Mouse (Mus musculus) neural tube, embryonic 11.5 days (tissue): ENCODE results near the gene Gpr65. TPM values are rescaled to one million over a fixed set of nuclear protein-coding genes. Genes with fewer than 3 reads are reported as not detected.
"Not testable (repeated sequence)": the region's sequence is repeated elsewhere in the genome, so short reads cannot be mapped to it uniquely, and the experiment has no call there.

ENCODE experiments used
- ATAC-seq: fragments of 200-750 bp; cut with Nextera tagmentation; 2 replicates; pipeline ENCODE4 v1.8.0; 2017; ENCODE audit warnings: moderate number of reproducible peaks, mild to moderate bottlenecking, moderate TSS enrichment, moderate library complexity; ENCODE audit not compliant: insufficient read depth, low FRiP score, low TSS enrichment
- DNase-seq: peaks from one replicate; pipeline ENCODE4 v3.0.0-alpha.2; 2015; ENCODE audit warnings: low spot score
- H3K27ac ChIP-seq: fragments of 300-500 bp; sonication (generic); 2 replicates; pipeline ENCODE4 v1.5.1; 2014; ENCODE audit warnings: low read depth, mild to moderate bottlenecking, low read length
- H3K27me3 ChIP-seq: fragments of 300-500 bp; sonication (generic); 2 replicates; pipeline ENCODE4 v1.6.1; 2014; ENCODE audit warnings: mild to moderate bottlenecking, low read length, mixed read lengths; ENCODE audit not compliant: control insufficient read depth, insufficient read depth
- H3K36me3 ChIP-seq: fragments of 300-500 bp; sonication (generic); 2 replicates; pipeline ENCODE4 v1.6.1; 2014; ENCODE audit warnings: mild to moderate bottlenecking, low read length, moderate library complexity, mixed read lengths; ENCODE audit not compliant: control insufficient read depth, insufficient read depth
- H3K4me1 ChIP-seq: fragments of 300-500 bp; sonication (generic); 2 replicates; pipeline ENCODE4 v1.6.1; 2014; ENCODE audit warnings: low read length, mixed read lengths; ENCODE audit not compliant: control insufficient read depth, insufficient read depth
- H3K4me2 ChIP-seq: fragments of 300-500 bp; sonication (generic); 2 replicates; pipeline ENCODE4 v1.6.1; 2014; ENCODE audit warnings: low read depth, mild to moderate bottlenecking, moderate library complexity
- H3K4me3 ChIP-seq: fragments of 300-500 bp; sonication (generic); 2 replicates; pipeline ENCODE4 v1.5.1; 2014; ENCODE audit warnings: low read depth, low read length
- H3K9ac ChIP-seq: fragments of 300-500 bp; sonication (generic); 2 replicates; pipeline ENCODE4 v1.6.1; 2014; ENCODE audit warnings: mild to moderate bottlenecking, low read length
- H3K9me3 ChIP-seq: fragments of 300-500 bp; sonication (generic); 2 replicates; pipeline ENCODE4 v1.6.1; 2016; ENCODE audit warnings: low read length; ENCODE audit not compliant: control insufficient read depth
- WGBS: fragments of 180-500 bp; shearing (Covaris S2); extraction: QIAGEN DNeasy Blood & Tissue Kit; methylation state at CpG from one replicate; pipeline ENCODE4 v1.1.7; 2014; 5-methylcytosine and 5-hydroxymethylcytosine counted together
- polyA plus RNA-seq: library from polyadenylated mRNA; unstranded; fragments of >200 nt; fragmentation: Nextera tagmentation; extraction: Ambion mirVana; gene quantifications from 2 replicates; pipeline ENCODE4 v1.2.1, GENCODE M21; 2014

The Gpr65 gene
- polyA plus RNA-seq, 1 experiment from 2014 or later, result 0.93 TPM

DNA sequence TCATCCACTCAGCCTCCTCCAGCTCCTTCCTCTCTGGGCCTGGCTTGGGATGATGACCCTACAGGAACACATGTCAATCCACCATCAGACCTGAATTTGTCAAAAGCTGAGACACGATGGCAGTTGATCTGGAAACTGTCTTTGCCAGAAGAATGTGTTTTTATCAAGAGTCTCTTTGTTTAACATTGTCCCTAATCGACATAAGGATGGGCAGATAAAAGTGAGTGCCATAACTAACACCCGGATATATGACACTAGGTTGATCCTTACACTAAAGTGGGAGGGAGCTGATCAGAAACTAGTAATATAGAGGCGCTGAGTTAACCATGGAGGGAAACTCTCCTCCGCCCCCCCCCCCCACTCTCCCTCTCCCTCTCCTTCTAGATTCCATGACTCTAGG is 33.5 kb downstream of the Gpr65 start:
- no peak for ATAC-seq
- no peaks in the 10 kb centered on the region for H3K36me3 ChIP-seq
- H3K27ac ChIP-seq, result no peak overlapping the region
- H3K4me2 ChIP-seq, result no peak overlapping the region
- no peak for DNase-seq
- 89% methylated on average over 5 of the region's 5 CpGs for WGBS
- no peaks in the 10 kb centered on the region for H3K9me3 ChIP-seq
- H3K27me3 ChIP-seq, result no peaks in the 10 kb centered on the region
- H3K9ac ChIP-seq, result no peak overlapping the region
- no peaks in the 10 kb centered on the region for H3K4me1 ChIP-seq
- H3K4me3 ChIP-seq, result no peak overlapping the region

DNA sequence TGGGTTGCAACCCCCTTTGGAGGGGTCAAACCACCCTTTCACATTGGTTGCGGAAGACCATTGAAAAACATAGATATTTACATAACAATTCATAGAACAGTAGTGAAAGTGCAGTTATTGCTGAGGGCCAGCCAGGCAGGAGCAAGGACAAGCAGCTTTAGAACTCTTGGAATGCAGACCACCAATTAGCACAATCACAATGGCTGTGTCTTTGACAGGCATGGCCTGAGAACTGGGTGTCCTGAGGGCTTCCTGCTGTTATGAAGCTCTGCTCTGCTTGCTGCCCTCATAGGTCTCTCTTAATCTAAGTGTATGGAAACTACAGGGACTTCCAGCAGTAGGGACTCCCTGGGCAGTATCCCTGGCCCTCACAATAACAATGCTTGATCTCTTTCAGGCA is 34.6 kb downstream of the Gpr65 start:
- no peak overlapping the region for H3K4me2 ChIP-seq
- DNase-seq, result no peak
- no peaks in the 10 kb centered on the region for H3K9me3 ChIP-seq
- WGBS, result 84% methylated on average over 1 of the region's 1 CpGs
- no peaks in the 10 kb centered on the region for H3K27me3 ChIP-seq
- H3K27ac ChIP-seq, result no peak overlapping the region
- no peaks in the 10 kb centered on the region for H3K4me1 ChIP-seq
- H3K9ac ChIP-seq, result no peak overlapping the region
- H3K4me3 ChIP-seq, result no peak overlapping the region
- ATAC-seq, result no peak
- H3K36me3 ChIP-seq, result no peaks in the 10 kb centered on the region

DNA sequence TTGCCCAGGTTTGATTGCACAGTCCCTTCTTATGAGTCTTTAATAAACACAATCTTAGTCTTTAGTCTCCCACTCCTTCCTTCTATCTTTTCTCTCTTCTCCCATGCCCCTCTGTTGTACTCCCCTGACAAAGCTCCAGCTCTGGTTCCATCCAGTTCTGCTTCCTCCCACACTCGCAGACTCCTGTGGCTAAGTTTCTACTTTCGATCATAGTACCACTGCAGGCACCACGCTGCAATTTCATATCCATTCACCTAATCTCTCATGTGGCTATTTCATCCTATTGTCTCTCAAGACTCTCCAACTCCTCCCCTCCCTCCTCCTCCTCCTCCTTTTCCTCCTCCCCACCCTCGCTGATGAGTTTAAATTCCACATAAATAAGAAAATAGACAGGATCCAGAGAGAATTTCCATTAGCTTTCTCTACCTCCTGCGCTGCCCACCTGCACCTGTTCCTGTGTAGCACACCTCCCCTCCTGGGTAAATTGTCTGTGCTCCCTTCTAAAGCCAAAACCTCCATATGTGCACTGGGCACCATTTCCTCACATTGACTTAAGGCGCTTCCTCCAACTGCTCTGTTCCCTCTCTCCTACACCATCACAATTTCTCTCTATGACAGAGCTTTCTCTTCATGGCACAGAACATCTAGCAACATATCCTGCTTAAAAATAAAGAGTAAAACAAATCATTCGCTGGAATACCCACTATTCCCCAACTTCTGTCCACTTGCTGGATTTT is 38.9 kb downstream of the Gpr65 start:
- WGBS, result 89% methylated on average over 7 of the region's 7 CpGs
- DNase-seq, result no peak
- no peaks in the 10 kb centered on the region for H3K9me3 ChIP-seq
- H3K27me3 ChIP-seq, result no peaks in the 10 kb centered on the region
- H3K36me3 ChIP-seq, result no peaks in the 10 kb centered on the region
- H3K4me2 ChIP-seq, result no peak overlapping the region
- ATAC-seq, result no peak
- H3K9ac ChIP-seq, result no peak overlapping the region
- no peaks in the 10 kb centered on the region for H3K4me1 ChIP-seq
- H3K27ac ChIP-seq, result no peak overlapping the region
- no peak overlapping the region for H3K4me3 ChIP-seq

DNA sequence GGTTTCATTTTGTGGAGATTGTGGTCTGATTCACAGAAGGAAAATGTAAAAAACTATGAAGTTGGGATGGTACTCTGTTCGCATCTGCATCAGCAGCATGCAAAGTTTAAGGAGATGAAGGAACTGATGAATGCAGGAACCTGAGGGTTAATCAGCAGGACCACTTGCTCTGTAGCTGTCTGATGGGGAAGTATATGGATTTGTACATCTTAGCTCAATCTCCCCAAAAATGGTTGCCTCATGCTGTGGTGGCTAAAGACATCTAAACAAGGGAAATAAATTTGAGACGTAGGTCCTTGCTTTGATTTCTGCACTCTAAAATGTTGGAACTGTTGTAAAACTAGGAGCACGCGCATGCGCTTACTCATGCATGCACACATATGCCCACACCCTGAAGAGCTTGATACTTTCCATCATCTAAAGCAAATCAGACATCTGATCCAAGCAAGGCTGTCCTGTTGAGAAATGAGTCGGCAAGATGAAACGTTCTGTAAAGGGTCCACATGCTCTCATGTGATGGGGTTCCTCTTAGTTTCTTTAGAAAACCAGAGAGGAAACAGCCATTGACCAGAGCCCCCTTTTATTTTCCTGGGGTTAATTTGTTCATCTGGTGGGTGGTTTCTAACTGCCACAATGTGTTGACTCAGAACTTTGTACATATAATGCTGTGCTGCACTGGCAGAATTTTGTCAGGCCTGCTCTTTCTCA is 43.1 kb downstream of the Gpr65 start:
- Histone ChIP-seq H3K9me3 (no peaks in the 10 kb centered on the region), H3K36me3 (no peaks in the 10 kb centered on the region), H3K4me2 (no peak overlapping the region), H3K4me1 (no peaks in the 10 kb centered on the region), H3K27me3 (no peaks in the 10 kb centered on the region), H3K9ac (no peak overlapping the region), H3K4me3 (no peak overlapping the region), H3K27ac (no peak overlapping the region)
- 87% methylated on average over 7 of the region's 7 CpGs for WGBS
- DNase-seq (no peak), ATAC-seq (no peak)

DNA sequence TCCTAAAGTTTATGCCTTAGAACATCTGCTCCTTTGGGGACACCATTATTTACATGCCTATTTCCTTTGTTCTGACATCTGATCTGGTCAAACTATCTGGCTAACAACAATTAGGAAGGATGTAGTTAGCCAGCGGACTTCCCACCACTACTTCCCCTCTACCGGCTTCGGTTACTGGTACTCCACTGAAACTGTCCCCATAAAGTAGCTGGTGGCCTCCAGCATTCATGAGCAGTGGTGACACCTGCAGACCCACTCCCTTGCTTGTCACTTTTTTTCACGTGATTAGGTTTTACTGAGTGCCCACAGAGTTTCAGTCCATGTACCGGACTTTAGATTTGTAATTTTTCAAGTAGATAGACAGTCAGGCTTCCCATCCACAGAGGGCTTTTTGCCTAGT is 47.5 kb downstream of the Gpr65 start:
- ATAC-seq (no peak), DNase-seq (no peak)
- Histone ChIP-seq H3K4me1 (no peaks in the 10 kb centered on the region), H3K4me3 (no peak overlapping the region), H3K27me3 (no peaks in the 10 kb centered on the region), H3K27ac (no peak overlapping the region), H3K4me2 (no peak overlapping the region), H3K9me3 (no peaks in the 10 kb centered on the region), H3K9ac (no peak overlapping the region), H3K36me3 (no peaks in the 10 kb centered on the region)
- WGBS, result 86% methylated on average over 5 of the region's 5 CpGs

DNA sequence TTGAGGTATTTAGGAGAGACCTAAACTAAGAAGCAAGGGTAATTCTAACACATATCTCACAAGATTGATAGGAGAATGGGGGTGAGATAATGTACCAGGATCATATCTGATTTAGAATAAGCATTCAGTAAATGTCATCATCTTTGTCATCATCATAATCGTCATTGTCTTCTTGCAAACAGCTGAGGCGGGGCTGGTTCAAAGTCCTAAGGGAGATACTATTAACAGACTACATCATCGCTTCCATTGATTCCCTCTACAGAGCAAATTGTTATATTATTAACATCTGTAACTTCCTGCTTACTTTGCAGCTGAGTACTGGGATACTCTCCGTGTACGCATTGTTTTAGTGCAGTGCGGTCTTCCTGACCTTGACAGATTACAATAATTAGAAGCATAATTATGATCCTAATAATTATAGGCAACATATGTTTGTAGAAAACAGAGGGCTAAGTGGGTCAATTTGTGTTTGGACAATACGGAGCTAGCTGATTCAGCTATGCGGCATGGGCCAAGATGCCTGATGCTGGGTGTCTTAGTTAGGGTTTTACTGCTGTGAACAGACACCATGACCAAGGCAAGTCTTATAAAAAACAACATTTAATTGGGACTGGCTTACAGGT is 49.4 kb downstream of the Gpr65 start:
- DNase-seq (no peak), ATAC-seq (no peak)
- Histone ChIP-seq H3K4me2 (no peak overlapping the region), H3K9ac (no peak overlapping the region), H3K9me3 (no peaks in the 10 kb centered on the region), H3K27ac (no peak overlapping the region), H3K36me3 (no peaks in the 10 kb centered on the region), H3K4me3 (no peak overlapping the region), H3K27me3 (no peaks in the 10 kb centered on the region), H3K4me1 (no peaks in the 10 kb centered on the region)
- WGBS, result 96% methylated on average over 8 of the region's 8 CpGs

DNA sequence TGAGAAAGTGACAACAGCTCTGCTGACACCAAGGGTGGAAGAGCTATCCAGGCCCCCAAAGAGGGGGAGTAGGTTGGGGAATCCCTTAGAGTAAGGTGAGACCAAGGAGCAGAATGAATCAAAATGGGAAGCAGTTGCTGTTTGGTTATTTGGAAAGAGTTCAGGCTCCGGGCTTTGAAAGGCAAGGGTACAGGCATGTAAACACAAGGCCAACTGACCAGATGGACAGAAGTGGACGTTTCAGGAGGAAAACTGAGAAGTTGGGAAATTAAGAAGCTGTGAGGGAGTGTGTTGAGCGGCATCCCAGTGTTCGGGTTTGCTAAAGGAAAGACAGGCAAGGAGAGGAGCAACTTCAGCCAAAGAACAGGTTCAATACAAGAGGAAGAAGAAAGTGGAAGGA is 54.0 kb downstream of the Gpr65 start:
- ATAC-seq, result no peak
- 83% methylated on average over 4 of the region's 4 CpGs for WGBS
- Histone ChIP-seq H3K27me3 (no peaks in the 10 kb centered on the region), H3K9ac (no peak overlapping the region), H3K4me1 (no peaks in the 10 kb centered on the region), H3K27ac (no peak overlapping the region), H3K9me3 (no peaks in the 10 kb centered on the region), H3K36me3 (no peaks in the 10 kb centered on the region), H3K4me2 (no peak overlapping the region), H3K4me3 (no peak overlapping the region)
- DNase-seq, result no peak

DNA sequence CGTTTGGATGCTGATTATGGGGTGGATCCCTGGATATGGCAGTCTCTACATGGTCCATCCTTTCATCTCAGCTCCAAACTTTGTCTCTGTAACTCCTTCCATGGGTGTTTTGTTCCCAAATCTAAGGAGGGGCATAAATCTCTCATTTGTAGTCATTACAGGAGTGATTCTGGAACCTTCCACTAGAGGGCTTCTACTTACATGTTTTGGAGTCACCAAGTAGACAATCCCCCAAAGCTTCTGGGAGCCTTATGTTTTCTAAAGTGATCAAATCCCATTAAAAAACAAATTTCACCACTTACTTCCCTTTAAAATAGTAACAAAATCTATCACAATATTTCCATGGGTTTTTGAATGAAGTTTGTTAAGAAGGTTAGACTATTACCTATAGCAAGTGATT is 55.7 kb downstream of the Gpr65 start:
- no CpG with 5 or more reads among the region's 1 CpGs for WGBS
- not testable (repeated sequence) for H3K4me3 ChIP-seq, H3K4me2 ChIP-seq, H3K27ac ChIP-seq, H3K9ac ChIP-seq, H3K36me3 ChIP-seq, H3K4me1 ChIP-seq, H3K27me3 ChIP-seq, H3K9me3 ChIP-seq, DNase-seq, ATAC-seq
